In the genomic region with DNA sequence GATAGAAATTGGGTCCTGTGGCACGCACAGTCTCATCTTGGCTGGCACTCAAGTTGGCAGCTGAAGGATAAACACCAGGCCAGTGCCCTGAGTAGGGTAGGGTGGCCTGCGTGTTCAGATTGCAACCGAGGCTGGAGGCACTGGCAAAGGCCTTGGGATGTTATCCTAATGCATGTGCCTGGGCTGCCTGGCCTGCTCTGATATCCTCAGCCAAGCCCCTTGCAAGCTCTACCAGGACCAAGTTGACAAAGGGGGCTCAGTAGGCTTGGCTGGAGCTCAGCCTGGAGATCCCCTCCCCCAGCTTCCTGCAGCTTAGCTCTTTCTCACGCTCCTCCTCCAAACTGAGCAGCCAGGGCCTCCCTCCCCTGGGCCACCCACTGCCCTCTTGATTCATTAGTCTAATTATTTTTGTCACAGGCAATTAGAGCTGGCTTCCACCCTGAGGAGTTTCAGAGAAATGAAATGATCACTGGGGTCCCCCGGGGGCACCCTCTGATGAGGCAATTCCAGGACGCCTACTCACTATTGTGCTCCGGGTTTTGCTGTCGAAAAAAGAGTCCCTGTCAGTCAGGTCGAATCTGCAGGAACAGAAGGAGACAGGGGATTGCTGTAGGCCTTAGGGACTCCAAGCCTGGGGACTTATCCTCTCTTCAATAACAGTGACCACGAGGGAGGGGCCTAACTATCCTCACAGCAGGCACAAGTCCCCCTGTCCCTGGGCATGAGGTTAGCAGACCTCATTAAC, we compare ENCODE assay signal across 10 mouse cellular contexts.
DNase-seq lines count a peak whose midpoint lies in the region; ATAC-seq lines count a peak whose summit lies in the region.
"Had no signal": no experiment of that assay in that cellular context is flagged by ENCODE, and none has a peak within 500 bp of the region (broad histone marks: within the 10 kb centered on the region; RNA-seq: fewer than 3 reads in every experiment).

No protein-coding gene starts in this region.

- H3K4me3 ChIP-seq in hindbrain, embryonic 15.5 days = no peak overlapping the region
- H3K4me3 ChIP-seq: liver, embryonic 13.5 days had no signal

- no peaks in the 10 kb centered on the region; the same call in 1 of the 2 replicates for H3K27me3 ChIP-seq in hindbrain, embryonic 15.5 days

- no peaks in the 10 kb centered on the region for H3K9me3 ChIP-seq in hindbrain, embryonic 15.5 days
- H3K9me3 ChIP-seq: G1E; liver, embryonic 13.5 days had no signal

- peak; percentile 99 for DNase-seq in Muller cell, postnatal 12 days (ENCODE audit: inconsistent ontology term)
- peak; percentile 22 for DNase-seq in cerebellum, adult 9-10 months
- DNase-seq in layer of hippocampus, postnatal 10 days (ENCODE audit: low spot score in 2 of 2) = peak; percentile 71 to 80
- peak; percentile 75 for DNase-seq in lung, postnatal 10 days
- peak; percentile 24 to 66 for DNase-seq in right cerebral cortex, adult 2 months (ENCODE audit: low spot score in 2 of 2)
- DNase-seq: liver, embryonic 13.5 days had no signal

- H3K36me3 ChIP-seq in hindbrain, embryonic 15.5 days = no peaks in the 10 kb centered on the region

- H3K9ac ChIP-seq in hindbrain, embryonic 15.5 days = no peak overlapping the region
- H3K9ac ChIP-seq: liver, embryonic 13.5 days had no signal

- peak; percentile 52 for ATAC-seq in frontal cortex, adult (ENCODE audit: low TSS enrichment)
- ATAC-seq in hindbrain, embryonic 15.5 days (ENCODE audit: low FRiP score, low read depth) = peak; percentile 95
- ATAC-seq in erythroid progenitor cell, adult 5-6 weeks (replicated peaks; ENCODE audit: low FRiP score, poor library complexity, severe bottlenecking) = no peak

- WGBS in hindbrain, embryonic 15.5 days = 8% methylated on average over 10 of the region's 10 CpGs

- peak overlapping the region; percentile 73 for H3K27ac ChIP-seq in hindbrain, embryonic 15.5 days (replicated peaks)
- H3K27ac ChIP-seq: liver, embryonic 13.5 days had no signal

- H3K4me2 ChIP-seq in hindbrain, embryonic 15.5 days = no peak overlapping the region
- H3K4me2 ChIP-seq: liver, embryonic 13.5 days had no signal

- peaks cover 22% of the 10 kb centered on the region for H3K4me1 ChIP-seq in hindbrain, embryonic 15.5 days (replicated peaks)
- H3K4me1 ChIP-seq: liver, embryonic 13.5 days had no signal

Comparison
In these comparisons a context has a peak if more than half of its experiments do, and no peak if none do; other contexts are left out.
1. DNase-seq: peak in every context shown above with its lines; median percentile 99 in Muller cell, postnatal 12 days; 76 in layer of hippocampus, postnatal 10 days; 75 in lung, postnatal 10 days; 45 in right cerebral cortex, adult 2 months; 22 in cerebellum, adult 9-10 months.